Mouse (Mus musculus): ENCODE measurements around the gene Zfp874b.
"Not testable (repeated sequence)": the region's sequence is repeated elsewhere in the genome, so short reads cannot be mapped to it uniquely, and the experiment has no call there.

Gene Zfp874b

DNA sequence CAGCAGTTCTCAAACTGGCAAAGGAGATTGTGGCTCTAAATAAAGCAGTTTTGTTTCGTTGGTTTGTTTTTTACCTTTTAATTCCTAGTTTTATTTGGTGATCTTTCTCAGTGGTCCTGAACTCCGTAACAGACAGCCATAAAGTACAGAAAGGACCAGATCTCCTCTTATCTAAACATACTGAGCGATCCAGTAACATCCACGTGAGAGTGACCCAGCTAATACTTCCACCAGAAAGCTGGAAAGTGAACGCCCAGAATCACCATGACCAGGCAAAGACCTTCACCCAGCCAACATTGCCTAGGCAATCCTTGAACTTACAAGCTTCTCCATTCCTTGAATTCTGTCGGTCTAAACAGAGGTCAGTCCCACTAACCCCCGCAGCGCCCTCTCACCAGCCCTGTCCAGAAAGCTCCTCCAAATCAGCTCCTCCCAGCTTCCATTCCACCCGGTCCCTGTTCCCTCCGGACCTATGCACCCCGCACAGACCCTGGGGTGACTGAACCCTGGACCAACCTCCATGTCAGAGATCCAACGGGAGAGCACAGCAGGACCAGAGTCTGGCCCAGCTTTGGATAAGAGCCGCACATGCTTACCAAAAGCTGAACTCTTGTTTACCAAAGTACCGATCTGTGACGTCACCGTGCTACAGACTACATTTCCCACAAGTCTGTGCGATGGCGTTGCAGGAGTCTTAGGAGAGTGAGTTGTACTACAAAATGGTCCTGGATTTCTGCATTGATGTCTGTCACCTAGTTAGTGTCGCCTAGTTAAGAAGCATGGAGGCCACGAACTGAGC is at the start of gene Zfp874b:
TSS of gene Zfp874b (minus strand) at position 634 of the 799 bp plus-strand sequence.
- peak; percentile 87 for DNase-seq

DNA sequence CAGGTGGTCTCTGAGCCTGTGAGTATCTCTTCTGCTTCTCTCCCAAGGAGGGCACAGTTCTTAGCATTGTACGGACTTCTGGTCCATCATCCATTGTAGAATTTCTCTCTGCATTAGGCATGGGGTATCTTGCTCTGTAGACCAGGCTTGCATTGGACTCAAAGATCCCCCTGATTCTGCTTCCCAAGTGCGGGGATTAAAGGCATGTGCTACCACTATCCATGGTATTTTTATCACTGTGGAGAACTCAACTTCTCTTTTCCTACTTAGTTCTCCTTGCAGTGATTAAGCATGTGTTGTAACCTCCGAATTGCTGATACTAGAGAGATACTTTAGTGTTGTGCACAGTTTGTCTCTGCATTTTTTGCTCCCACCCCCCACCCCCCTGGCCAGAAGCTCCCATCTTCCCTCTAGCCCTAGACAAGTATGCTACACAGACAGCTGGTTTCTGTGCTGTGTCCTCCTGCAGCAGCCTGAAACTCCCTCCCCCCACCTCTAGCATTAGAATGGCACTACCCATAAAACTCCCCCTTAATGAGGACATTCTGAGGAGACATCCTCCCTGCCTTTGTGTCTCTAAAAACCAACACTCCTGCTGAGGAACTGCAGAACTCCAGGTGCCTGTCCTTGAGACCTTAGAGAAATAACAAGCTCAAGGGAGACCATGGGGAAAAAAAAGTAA is 43.1 kb upstream of the Zfp874b start:
- no peak for DNase-seq

DNA sequence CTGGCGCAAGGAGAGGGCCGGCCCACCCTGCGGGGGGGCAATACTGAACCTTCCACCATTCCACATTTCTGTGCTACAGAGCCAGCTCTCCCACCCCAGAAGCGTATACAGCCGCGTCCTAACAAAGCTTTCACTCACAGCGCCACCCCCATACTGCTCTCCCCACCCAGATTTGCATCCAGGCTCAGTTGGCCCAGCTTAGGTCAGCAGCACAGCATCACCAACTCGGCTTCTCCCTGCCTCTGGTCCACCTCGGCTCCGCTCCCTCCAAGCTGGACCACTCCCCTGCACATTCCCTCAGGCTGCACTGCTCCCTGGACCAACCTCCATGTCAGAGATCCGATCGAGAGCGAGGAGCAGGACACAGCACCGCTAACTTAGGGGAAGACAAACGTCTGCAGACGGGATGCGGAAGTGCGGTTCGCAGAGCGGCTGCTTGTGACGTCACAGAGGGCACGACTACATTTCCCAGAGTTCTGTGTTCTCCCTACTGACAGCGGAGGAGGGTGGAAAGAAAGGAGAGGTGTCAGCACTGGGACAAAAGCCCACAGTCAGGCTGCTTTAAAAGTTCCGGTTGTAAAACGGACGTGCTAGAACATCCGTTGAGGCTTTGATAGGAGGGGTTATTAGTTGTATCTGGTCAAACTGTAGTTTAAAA is 41.8 kb upstream of the Zfp874b start, which contains the start of the genes Gm26965 and Zfp87:
TSS of gene Gm26965 (minus strand) at position 399 of the 658 bp plus-strand sequence.
TSS of gene Zfp87 (minus strand) at position 425 of the 658 bp plus-strand sequence.
- DNase-seq: peak; percentile 93

DNA sequence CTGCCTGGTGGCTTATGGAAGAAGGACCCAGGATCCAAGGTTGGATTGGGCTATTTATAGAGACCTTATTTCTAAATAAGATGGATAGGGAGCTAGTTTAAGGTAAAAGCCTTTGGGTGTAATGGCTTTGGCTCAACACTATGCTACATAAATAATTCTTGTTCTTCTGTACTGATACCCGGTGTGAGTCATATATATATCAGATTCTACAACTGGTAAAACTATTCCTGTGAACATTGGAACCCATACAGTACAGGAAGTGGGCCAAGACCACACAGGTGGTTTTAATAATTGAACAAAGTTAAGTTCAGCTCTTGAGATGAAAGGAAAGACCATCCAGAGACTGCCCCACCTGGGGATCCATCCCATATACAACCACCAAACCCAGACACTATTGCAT is 16.9 kb upstream of the Zfp874b start:
- DNase-seq: no peak

DNA sequence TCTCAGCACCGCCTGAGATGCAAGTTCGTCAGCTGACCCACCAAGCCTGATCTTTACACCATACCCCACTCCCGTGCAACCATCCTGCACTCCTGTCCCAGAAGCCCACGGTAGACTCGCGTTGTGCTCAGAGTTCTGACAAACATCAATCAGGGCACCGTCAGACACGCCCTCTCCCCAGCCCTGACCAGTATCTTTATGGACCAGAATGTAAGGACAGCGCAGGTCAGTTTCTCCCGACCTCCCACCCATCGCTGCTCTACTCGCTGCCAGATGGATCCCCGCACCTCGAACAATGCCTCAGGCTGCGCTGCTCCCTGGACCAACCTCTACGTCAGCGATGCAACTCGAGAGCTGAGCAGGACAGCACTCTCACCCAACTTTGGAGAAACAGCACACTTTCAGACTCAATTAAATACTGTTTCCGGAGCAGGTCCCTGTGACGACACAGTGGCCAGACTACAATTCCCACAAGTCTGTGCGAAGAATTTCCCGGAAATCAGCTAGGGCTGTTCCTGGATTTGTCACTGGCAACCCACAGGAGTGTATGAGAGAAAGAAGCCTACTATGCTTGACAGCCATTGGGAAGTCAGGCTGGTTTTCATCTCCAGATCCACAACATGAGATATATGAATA is 16.1 kb upstream of the Zfp874b start, which contains the start of gene Zfp58:
TSS of gene Zfp58 (minus strand) at position 472 of the 636 bp plus-strand sequence.
- peak; percentile 82 for DNase-seq

DNA sequence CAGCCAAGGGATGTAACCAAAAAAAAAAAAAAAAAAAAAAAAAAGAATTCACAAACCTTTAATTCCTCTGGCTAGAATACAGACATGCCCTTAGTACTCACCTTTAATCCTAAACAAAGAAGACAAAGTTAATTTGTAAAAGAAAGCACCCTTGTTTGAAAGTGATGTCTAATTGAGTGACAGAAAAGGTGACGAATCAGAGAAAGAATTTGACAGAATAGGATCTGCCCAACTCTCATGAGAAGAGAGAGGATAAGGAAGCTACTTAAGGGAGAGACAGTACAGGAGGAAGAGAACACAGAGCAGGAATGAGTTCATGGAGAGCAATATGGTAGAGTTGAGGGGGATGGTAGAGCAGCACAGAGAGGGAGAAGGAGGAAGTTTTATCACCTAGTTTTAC is 11.6 kb upstream of the Zfp874b start:
- no peak for DNase-seq

DNA sequence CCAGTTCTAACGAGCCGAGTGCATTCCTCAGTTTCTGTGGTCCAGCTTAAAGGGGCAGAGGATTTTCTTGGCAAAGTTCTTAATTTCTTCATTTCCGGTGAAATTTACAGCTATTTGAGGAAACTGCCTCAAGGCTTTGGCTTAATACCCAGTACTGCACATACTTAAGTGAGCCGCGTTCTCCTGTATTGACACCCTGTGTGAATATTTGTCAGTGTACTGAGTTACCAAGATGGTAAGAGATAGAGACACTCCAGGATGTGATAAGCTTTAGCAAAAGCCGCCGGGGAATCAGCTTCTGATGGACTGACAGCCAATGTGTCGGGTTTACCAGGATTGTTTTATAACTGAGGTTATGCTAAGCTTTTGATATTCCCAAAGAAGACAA is 360 bp upstream of the Zfp874b start:
- no peak for DNase-seq

DNA sequence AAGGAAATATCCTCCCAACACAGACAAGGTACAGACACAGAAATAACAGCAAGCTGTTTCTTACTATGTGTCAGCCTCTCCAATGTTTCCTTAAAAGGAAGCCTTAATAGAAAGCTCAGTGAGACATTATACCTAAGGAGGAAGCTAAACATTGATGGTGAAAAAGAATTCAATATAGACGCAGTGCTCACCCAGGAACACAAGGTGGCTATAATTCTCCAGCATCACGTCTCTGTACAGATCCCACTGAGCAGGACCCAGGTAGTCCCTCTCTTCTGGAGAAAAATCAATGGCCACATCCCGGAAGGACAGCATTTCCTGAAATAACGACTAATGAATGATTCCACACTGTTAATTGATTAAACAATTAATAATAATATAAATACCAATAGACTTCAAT is 2.5 kb downstream of the Zfp874b start:
- DNase-seq: no peak

DNA sequence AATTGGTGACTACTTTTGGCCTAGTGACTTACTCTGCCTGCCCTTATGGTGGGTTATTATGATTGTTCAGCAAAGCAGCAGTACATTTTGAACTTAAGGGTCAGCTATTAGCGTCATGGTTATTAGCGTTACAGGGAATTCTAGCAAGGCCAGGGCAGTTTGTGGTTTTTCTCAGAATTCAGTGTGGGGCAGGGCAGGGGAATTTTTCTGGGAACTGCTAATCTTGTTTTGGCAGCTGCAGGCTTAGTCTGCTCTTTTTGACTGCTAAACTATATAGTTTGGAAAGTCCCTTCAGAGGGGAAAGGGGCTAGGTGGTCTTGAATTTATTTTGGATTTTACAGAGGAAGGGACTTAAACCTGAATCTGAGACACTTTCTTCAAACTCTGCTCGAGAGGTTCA is 14.8 kb downstream of the Zfp874b start:
- DNase-seq: no peak

DNA sequence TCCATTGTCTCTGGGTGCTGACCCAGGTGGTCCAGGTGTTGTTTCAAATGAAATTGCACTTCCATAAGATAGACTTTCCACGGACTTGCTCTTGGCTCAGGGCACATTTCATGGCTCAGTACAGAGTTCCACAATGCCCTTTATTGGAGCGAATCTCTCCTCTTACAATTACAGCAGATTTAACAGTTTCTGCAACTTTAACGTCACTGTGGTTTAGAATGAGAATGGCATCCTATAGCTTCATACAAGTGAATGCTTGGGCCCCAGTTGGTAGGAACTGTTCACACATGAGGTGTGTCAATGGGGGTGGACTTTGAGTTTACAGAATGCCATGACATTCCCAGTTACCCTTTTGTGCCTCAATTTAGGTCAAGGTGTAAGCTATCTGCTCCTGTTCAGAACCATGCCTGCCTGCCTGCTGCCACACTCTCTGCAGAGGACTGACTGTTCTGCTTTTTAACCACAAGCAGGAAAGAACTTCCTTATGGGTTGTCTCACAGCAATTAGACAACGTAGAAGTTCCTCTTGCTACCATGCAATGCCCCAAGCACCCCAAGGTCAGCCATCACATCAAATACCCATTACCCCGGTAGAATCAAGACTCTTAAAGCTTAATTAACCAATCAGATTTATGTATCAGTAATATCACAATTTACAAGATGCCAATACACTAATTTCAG is 20.4 kb downstream of the Zfp874b start:
- not testable (repeated sequence) for DNase-seq

DNA sequence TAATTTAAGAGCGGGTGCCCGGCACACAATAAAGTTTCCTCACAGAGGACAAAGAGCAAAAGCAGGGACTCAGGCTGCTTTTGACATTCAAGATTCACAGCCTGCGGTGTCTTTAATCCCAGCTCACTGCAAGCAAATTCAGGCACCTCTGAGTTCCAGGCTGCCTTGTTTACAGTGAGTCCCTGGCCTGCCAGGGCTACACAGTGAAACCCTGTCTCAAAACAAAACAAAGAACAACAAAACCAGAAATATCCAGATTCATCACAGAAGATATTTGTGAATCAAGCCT is 32.1 kb downstream of the Zfp874b start:
- peak; percentile 20 for DNase-seq

DNA sequence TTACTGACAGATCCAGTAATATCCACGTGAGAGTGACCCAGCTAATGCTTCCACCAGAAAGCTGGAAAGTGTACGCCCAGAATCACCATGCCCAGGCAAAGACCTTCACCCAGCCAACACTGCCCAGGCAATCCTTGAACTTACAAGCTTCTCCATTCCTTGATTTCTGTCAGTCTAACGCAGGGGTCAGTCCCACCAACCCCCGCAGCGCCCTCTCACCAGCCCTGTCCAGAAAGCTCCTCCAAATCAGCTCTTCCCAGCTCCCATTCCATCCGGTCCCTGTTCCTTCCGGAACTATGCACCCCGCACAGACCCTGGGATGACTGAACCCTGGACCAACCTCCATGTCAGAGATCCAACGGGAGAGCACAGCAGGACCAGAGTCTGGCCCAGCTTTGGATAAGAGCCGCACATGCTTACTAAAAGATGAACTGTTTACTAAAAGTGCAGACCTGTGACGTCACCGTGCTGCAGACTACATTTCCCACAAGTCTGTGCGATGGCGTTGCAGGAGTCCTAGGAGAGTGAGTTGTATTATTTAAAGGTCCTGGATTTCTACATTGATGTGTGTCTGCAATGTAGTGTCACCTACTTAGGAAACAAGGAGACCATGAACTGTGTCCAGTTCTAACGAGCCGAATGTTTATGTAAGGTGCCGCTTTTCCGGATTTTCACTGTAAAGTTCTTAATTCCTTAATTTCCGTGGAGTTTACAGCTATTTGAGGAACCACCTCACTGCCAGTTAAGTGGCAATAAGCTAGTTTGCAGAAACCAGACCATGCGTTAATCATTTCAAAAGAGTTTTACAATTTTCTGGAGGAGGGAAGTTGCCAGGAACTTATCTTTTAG is 32.7 kb downstream of the Zfp874b start, which contains the start of gene Zfp874a:
TSS of gene Zfp874a (minus strand) at position 453 of the 849 bp plus-strand sequence.
- DNase-seq: peak; percentile 92

DNA sequence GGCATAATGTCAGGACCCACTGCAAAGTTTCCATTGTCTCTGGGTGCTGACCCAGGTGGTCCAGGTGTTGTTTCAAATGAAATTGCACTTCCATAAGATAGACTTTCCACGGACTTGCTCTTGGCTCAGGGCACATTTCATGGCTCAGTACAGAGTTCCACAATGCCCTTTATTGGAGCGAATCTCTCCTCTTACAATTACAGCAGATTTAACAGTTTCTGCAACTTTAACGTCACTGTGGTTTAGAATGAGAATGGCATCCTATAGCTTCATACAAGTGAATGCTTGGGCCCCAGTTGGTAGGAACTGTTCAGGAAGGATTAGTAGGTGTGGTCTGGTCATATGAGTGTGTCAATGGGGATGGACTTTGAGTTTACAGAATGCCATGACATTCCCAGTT is 47.0 kb downstream of the Zfp874b start:
- not testable (repeated sequence) for DNase-seq

DNA sequence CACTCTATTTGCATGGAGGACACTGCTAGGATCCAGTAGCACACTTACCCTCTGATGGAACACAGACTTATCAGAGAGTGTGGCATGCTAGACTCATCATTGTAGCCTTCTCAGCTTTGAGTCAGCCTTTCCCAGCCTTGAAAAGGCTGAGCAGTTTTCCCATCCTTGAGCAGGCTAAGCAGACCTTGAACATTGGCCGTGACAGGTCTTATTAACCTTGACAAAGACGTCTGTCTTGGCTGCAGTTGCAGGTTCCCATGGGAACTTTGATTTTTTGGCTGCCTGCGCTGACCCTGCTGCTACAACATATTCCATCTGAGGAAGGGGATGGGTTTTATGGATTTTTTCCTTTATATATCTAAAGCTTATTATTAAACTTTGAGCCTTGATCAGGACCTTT is 55.9 kb downstream of the Zfp874b start:
- DNase-seq: no peak

DNA sequence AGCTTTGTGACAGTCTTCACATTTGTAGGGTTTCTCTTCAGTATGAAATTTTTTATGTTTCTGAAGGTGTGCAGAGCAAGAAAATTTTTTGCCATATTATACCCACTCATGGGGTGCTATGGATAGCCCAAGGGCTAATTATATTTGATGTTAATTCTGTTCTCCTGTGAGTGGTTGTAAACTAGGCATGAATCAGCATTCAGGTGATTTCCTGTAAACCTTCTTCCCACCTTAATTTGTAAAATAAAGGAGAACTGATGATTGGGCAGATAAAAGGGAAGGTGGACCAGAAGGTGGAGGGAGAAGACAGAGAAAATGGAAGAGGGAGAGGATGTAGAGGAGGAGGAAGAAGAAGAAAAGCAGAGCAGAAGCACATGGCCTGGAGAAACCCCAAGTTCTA is 58.4 kb downstream of the Zfp874b start:
- not testable (repeated sequence) for DNase-seq

DNA sequence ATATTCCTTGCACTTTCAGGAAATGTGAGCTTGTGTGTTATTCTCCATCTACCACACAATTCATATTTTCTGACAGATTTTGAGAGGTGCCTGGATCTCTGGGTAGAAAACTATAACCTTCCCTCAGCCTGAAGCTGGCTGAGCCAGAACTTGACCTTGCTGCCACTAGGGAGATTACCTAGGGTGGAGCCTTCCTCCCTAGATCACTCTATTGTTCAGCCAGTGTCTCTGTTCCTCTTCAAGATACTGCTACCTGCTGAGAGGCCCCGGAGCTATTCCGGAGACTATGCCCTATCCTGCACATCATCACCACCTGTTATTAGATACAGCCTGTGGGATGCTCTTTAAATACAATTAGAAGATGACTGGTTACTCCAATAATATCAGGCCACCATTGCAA is 61.5 kb downstream of the Zfp874b start:
- not testable (repeated sequence) for DNase-seq

Measured in cerebellum, adult 11-12 months (tissue).